Mouse (Mus musculus) mouse embryonic stem cell (cell line): ENCODE data around the gene Rabggtb.
"Not testable (repeated sequence)": the region's sequence is repeated elsewhere in the genome, so short reads cannot be mapped to it uniquely, and the experiment has no call there.

Experiments
- in situ Hi-C, 2 experiments: fragments of 300-500 bp; cut with MboI; formaldehyde crosslinking; loops; 1 replicate in 1 of 2; 3 replicates in 1 of 2; pipeline ENCODE4 v1.14.3; 2019 to 2020; ENCODE audit warnings: low sequenced_read_pairs in 2 of 2, low pct_unique_long_range_greater_than_20kb in 1 of 2, mixed read lengths in 1 of 2; ENCODE audit not compliant: unreplicated experiment in 1 of 2

Gene Rabggtb

GRCm38 (mm10) chr3:153888141-153888540 is 24.7 kb downstream of the Rabggtb start:
- in situ Hi-C loops: no loop called here

GRCm38 (mm10) chr3:153886296-153886695 is 26.5 kb downstream of the Rabggtb start:
- in situ Hi-C loops: no loop called here

- in situ Hi-C loops: no loop called here
Measured at GRCm38 (mm10) chr3:153871396-153871795, 41.4 kb downstream of the Rabggtb start.

GRCm38 (mm10) chr3:153867149-153868136 is 45.4 kb downstream of the Rabggtb start:
- in situ Hi-C loops: no loop called here

GRCm38 (mm10) chr3:153864636-153865429 is 48.0 kb downstream of the Rabggtb start:
- in situ Hi-C loops: no loop called here

GRCm38 (mm10) chr3:153863816-153864215 is 49.0 kb downstream of the Rabggtb start:
- in situ Hi-C loops: no loop called here

GRCm38 (mm10) chr3:153860392-153860791 is 52.4 kb downstream of the Rabggtb start:
- in situ Hi-C loops: not testable (repeated sequence)

- in situ Hi-C loops: no loop called here
Measured at GRCm38 (mm10) chr3:153858350-153859001, 54.3 kb downstream of the Rabggtb start.
